Mouse (Mus musculus): ENCODE data around the gene Rab39. TPM values are rescaled to one million over a fixed set of nuclear protein-coding genes. Genes with fewer than 3 reads are reported as not detected.

Gene Rab39
- polyA plus RNA-seq, 1 experiment from 2014 or later: 0.29 TPM

DNA sequence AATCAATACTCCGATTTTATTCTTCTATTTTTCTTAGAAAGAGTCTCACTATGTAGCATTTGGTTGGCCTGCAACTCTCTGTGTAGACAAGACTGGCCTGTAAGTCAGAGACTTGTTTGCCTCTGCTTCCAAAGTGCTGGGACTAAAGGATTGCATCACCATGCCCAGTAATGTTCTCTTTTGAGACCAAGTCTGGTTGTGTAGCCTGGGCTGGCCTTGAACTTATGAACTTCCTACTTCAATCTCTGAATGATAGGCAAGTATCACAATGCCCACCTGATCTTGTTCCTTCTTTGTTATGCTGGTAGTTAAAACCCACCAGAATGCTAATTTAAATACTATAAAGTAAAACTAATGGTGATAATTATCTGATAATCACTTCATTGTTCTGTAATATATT lies 3.0 kb downstream of the Rab39 start:
- Histone ChIP-seq H3K4me2 (replicated peaks; ENCODE audit: low read depth, low read length) (no peak overlapping the region), H3K9me3 (ENCODE audit: low read length) (no peaks in the 10 kb centered on the region), H3K4me3 (ENCODE audit: low read depth, low read length) (no peak overlapping the region), H3K36me3 (ENCODE audit: insufficient read depth, low read length) (no peaks in the 10 kb centered on the region), H3K9ac (replicated peaks; ENCODE audit: low read depth) (no peak overlapping the region), H3K27me3 (replicated peaks; ENCODE audit: insufficient read depth, low read length) (no peaks in the 10 kb centered on the region), H3K27ac (ENCODE audit: low read length) (no peak overlapping the region), H3K4me1 (ENCODE audit: insufficient read depth, low read depth, low read length) (no peaks in the 10 kb centered on the region)
- 84% methylated on average over 1 of the region's 1 CpGs for WGBS
- DNase-seq (ENCODE audit: low spot score) (no peak), ATAC-seq (no peak)
- TF ChIP-seq EP300 (IDR thresholded peaks at IDR 0.05): no peak
- TF ChIP-seq CTCF (IDR thresholded peaks at IDR 0.05): no peak

DNA sequence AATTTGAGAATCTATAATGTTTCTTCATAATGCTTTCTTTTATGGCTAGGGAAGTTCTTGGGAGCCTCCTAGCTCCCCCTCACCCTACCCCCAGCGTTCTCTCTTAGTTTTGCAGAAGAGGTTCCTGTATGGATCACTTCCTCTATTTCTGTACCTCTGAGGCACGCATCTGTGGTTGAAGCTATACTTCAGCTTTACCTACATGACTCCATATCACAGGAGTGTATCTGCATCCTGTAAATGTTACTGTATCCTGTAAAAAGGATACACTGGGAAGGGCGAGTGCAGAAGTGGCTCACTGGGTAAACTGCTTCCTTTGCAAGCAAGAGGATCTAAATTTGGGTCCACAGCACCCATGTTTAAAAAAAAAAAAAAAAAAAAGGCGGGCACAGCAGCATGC lies 5.5 kb downstream of the Rab39 start:
- H3K27me3 ChIP-seq (replicated peaks; ENCODE audit: insufficient read depth, low read length): no peaks in the 10 kb centered on the region
- 54% methylated on average over 4 of the region's 4 CpGs for WGBS

GRCm38 (mm10) chr9:53695846-53696245 lies 10.2 kb downstream of the Rab39 start:
- DNase-seq (ENCODE audit: low spot score): no peak
- Histone ChIP-seq H3K9ac (replicated peaks; ENCODE audit: low read depth) (no peak overlapping the region), H3K4me1 (ENCODE audit: insufficient read depth, low read depth, low read length) (no peaks in the 10 kb centered on the region), H3K4me3 (ENCODE audit: low read depth, low read length) (no peak overlapping the region), H3K36me3 (ENCODE audit: insufficient read depth, low read length) (no peaks in the 10 kb centered on the region), H3K9me3 (ENCODE audit: low read length) (no peaks in the 10 kb centered on the region), H3K27me3 (replicated peaks; ENCODE audit: insufficient read depth, low read length) (no peaks in the 10 kb centered on the region), H3K27ac (ENCODE audit: low read length) (no peak overlapping the region), H3K4me2 (replicated peaks; ENCODE audit: low read depth, low read length) (no peak overlapping the region)
- ATAC-seq: no peak
- TF ChIP-seq CTCF (IDR thresholded peaks at IDR 0.05) (no peak), EP300 (IDR thresholded peaks at IDR 0.05) (no peak)
- 76% methylated on average over 5 of the region's 5 CpGs for WGBS

More for the DNA sequence above, 5.5 kb downstream of the Rab39 start:
- no peaks in the 10 kb centered on the region for H3K36me3 ChIP-seq (ENCODE audit: insufficient read depth, low read length)
- H3K4me1 ChIP-seq (ENCODE audit: insufficient read depth, low read depth, low read length): no peaks in the 10 kb centered on the region
- H3K27ac ChIP-seq (ENCODE audit: low read length): no peak overlapping the region
- DNase-seq (ENCODE audit: low spot score) (peak; percentile 7), ATAC-seq (no peak)
- no peak overlapping the region for H3K4me2 ChIP-seq (replicated peaks; ENCODE audit: low read depth, low read length)
- TF ChIP-seq CTCF (IDR thresholded peaks at IDR 0.05) (no peak), EP300 (IDR thresholded peaks at IDR 0.05) (no peak)
- no peak overlapping the region for H3K9ac ChIP-seq (replicated peaks; ENCODE audit: low read depth)
- no peaks in the 10 kb centered on the region for H3K9me3 ChIP-seq (ENCODE audit: low read length)
- H3K4me3 ChIP-seq (ENCODE audit: low read depth, low read length): no peak overlapping the region

- TF ChIP-seq EP300 (IDR thresholded peaks at IDR 0.05): no peak
- no peak for TF ChIP-seq CTCF (IDR thresholded peaks at IDR 0.05)
- Histone ChIP-seq H3K27ac (ENCODE audit: low read length) (no peak overlapping the region), H3K4me1 (ENCODE audit: insufficient read depth, low read depth, low read length) (no peaks in the 10 kb centered on the region), H3K27me3 (replicated peaks; ENCODE audit: insufficient read depth, low read length) (no peaks in the 10 kb centered on the region), H3K36me3 (ENCODE audit: insufficient read depth, low read length) (no peaks in the 10 kb centered on the region), H3K4me3 (ENCODE audit: low read depth, low read length) (no peak overlapping the region), H3K9me3 (ENCODE audit: low read length) (no peaks in the 10 kb centered on the region), H3K4me2 (replicated peaks; ENCODE audit: low read depth, low read length) (no peak overlapping the region), H3K9ac (replicated peaks; ENCODE audit: low read depth) (no peak overlapping the region)
- 57% methylated on average over 1 of the region's 1 CpGs for WGBS
- DNase-seq (ENCODE audit: low spot score) (no peak), ATAC-seq (no peak)
Observed at GRCm38 (mm10) chr9:53693718-53694117, 12.3 kb downstream of the Rab39 start.

DNA sequence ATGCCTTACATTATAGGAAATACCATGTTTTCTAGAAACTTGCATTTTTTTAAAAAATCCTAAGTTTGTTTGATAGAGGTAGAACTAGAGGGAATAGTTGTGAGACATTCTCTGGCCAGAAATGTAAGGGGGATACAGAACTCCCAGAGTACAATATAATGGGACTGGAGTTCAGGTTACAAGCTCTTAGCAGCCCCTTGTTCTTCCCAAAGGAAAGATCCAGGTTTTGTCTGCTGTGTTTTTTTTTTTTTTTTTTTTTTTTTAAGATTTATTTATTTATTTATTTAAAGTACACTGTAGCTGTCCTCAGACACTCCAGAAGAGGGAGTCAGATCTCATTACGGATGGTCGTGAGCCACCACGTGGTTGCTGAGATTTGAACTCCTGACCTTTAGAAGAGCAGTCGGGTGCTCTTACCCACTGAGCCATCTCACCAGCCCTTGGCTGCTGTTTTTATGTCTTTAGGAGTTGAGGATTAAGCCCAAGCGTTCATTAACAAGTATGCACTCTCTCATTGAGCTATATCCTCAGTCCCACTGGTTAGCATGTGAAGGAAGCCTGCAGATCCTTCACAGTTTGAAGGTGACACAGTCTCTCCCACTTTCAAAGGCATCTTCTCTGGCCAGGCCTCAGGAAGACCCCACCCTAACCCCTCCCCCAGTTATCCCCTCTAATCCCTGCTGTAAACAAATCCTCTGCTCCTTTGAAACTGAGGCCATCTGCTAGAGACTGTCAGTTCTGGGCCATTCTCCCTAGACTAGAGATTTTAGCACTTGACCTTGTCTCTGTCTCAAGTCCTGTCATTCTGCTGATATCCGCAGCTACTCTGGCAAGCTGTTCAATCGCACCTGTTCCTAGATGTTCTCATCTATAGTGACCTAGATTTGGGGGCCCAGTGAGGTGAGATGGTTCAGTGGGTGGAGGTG lies 14.0 kb downstream of the Rab39 start:
- 40% methylated on average over 7 of the region's 7 CpGs for WGBS

DNA sequence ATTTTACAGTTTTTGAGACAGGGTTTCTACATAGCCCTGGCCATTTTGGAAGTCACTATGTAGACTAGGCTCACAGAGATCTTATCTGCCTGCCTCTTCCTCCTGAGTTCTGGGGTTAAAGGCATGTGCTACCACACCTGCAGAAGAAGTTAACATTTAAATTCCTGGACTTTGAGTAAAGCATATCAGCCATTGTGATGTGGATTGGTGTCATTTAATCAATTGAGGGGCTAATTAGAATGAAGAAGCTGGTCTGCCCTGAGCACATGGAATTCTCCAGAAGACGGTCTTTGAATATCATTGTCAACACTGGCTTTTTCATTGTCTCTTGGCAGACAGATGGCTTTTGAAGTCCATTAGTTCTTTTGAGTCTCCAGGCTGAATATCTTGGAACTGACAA lies 25.2 kb downstream of the Rab39 start:
- Histone ChIP-seq H3K27me3 (replicated peaks; ENCODE audit: insufficient read depth, low read length) (no peaks in the 10 kb centered on the region), H3K9ac (replicated peaks; ENCODE audit: low read depth) (no peak overlapping the region), H3K4me3 (ENCODE audit: low read depth, low read length) (no peak overlapping the region), H3K4me1 (ENCODE audit: insufficient read depth, low read depth, low read length) (no peaks in the 10 kb centered on the region), H3K4me2 (replicated peaks; ENCODE audit: low read depth, low read length) (no peak overlapping the region), H3K27ac (ENCODE audit: low read length) (no peak overlapping the region), H3K36me3 (ENCODE audit: insufficient read depth, low read length) (no peaks in the 10 kb centered on the region), H3K9me3 (ENCODE audit: low read length) (no peaks in the 10 kb centered on the region)
- no peak for ATAC-seq
- TF ChIP-seq CTCF (IDR thresholded peaks at IDR 0.05) (no peak), EP300 (IDR thresholded peaks at IDR 0.05) (no peak)
- no peak for DNase-seq (ENCODE audit: low spot score)
- 89% methylated on average over 1 of the region's 1 CpGs for WGBS

More for the DNA sequence above, 14.0 kb downstream of the Rab39 start:
- no peaks in the 10 kb centered on the region for H3K9me3 ChIP-seq (ENCODE audit: low read length)
- H3K36me3 ChIP-seq (ENCODE audit: insufficient read depth, low read length): no peaks in the 10 kb centered on the region
- H3K27me3 ChIP-seq (replicated peaks; ENCODE audit: insufficient read depth, low read length): no peaks in the 10 kb centered on the region
- H3K27ac ChIP-seq (ENCODE audit: low read length): no peak overlapping the region
- no peak for ATAC-seq
- no peak overlapping the region for H3K9ac ChIP-seq (replicated peaks; ENCODE audit: low read depth)
- H3K4me3 ChIP-seq (ENCODE audit: low read depth, low read length): no peak overlapping the region
- H3K4me1 ChIP-seq (ENCODE audit: insufficient read depth, low read depth, low read length): no peaks in the 10 kb centered on the region
- DNase-seq (ENCODE audit: low spot score): no peak
- no peak for TF ChIP-seq EP300 (IDR thresholded peaks at IDR 0.05)
- no peak for TF ChIP-seq CTCF (IDR thresholded peaks at IDR 0.05)
- no peak overlapping the region for H3K4me2 ChIP-seq (replicated peaks; ENCODE audit: low read depth, low read length)
